Mouse (Mus musculus) layer of hippocampus, adult 2 months (tissue): ENCODE results near the gene Ankrd28. TPM values are rescaled to one million over a fixed set of nuclear protein-coding genes. Genes with fewer than 3 reads are reported as not detected.
A peak's percentile ranks its signal among the peaks of the same experiment; 100 is the strongest.

Experiments used
- DNase-seq, 2 experiments: peaks; one replicate each; pipeline ENCODE4 v3.0.0; 2022; ENCODE audit warnings: low spot score in 2 of 2
- H3K27ac ChIP-seq: fragments of 200-600 bp; 2 replicates; pipeline ENCODE4 v1.8.1; 2022
- H3K4me3 ChIP-seq: fragments of 200-600 bp; 2 replicates; pipeline ENCODE4 v1.8.1; 2022; ENCODE audit warnings: mild to moderate bottlenecking
- CTCF ChIP-seq: fragments of 200-600 bp; conservative IDR thresholded peaks from 2 replicates; pipeline ENCODE4 v1.8.1; 2022; ENCODE audit warnings: antibody characterized with exemption, mild to moderate bottlenecking, moderate library complexity
- total RNA-seq, 2 experiments: library from RNA; stranded (reverse); gene quantifications; 2 replicates each; pipeline ENCODE4 v1.2.3; 2021

Gene Ankrd28
- total RNA-seq, 2 experiments from 2014 or later, result 45.6 to 55.5 TPM

GRCm38 (mm10) chr14:31722746-31723145 is 107.7 kb downstream of the Ankrd28 start:
- DNase-seq, result no peak
- H3K27ac ChIP-seq, result no peak overlapping the region
- H3K4me3 ChIP-seq, result no peak overlapping the region
- TF ChIP-seq CTCF, result no peak

- H3K27ac ChIP-seq, result peak overlapping the region; percentile 4; the same call in 1 of the 2 replicates
- DNase-seq, result no peak
- H3K4me3 ChIP-seq, result no peak overlapping the region
- no peak for TF ChIP-seq CTCF
Observed at GRCm38 (mm10) chr14:31721256-31721655, 109.2 kb downstream of the Ankrd28 start.

DNA sequence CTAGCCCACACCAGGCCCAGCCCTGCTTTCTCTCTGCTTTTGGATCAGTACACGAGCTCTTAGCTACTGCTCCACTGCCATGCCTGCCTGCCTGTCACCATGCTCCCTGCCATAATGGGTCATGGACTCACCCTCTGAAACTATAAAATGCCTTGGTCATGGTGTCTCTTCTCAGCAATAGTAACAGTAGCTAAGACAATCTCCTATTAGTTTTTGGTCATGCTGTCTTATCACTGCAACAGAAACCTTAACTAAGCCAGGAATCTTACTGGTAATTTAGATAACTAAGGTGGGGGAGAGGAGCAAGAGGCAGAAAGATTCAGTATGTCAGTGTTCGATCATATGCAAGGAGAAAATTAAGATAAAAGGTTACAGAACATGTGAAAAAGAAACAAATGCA is 112.1 kb downstream of the Ankrd28 start:
- DNase-seq, result no peak
- no peak overlapping the region for H3K27ac ChIP-seq
- H3K4me3 ChIP-seq, result no peak overlapping the region
- no peak for TF ChIP-seq CTCF

DNA sequence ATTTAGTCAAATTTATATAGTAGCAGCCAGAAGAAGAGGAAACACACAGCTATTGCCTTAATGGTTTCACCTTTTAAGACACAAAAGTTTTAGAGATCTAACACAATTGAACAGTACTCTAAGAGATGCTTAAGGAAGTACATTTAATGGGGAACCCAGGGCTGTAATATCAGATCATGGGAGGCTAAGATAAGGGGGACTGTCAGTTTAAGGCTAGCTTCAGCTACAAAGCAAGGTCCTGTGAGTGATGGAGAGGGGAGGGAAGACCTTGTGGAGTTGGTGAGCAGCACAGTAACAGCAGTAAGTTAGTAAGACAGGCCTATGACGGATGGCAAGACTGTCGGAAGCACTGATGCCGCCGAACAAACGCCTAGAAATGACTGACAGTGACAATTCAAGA is 113.1 kb downstream of the Ankrd28 start:
- no peak for DNase-seq
- no peak overlapping the region for H3K27ac ChIP-seq
- TF ChIP-seq CTCF, result no peak
- H3K4me3 ChIP-seq, result no peak overlapping the region

- no peak for TF ChIP-seq CTCF
- no peak for DNase-seq
- H3K4me3 ChIP-seq, result no peak overlapping the region
- H3K27ac ChIP-seq, result no peak overlapping the region
Observed at GRCm38 (mm10) chr14:31715669-31716068, 114.8 kb downstream of the Ankrd28 start.

- DNase-seq, result no peak
- no peak overlapping the region for H3K27ac ChIP-seq
- no peak overlapping the region for H3K4me3 ChIP-seq
- no peak for TF ChIP-seq CTCF
Observed at GRCm38 (mm10) chr14:31709343-31709742, 121.1 kb downstream of the Ankrd28 start.

GRCm38 (mm10) chr14:31700376-31700775 is 130.1 kb downstream of the Ankrd28 start:
- no peak overlapping the region for H3K4me3 ChIP-seq
- TF ChIP-seq CTCF, result no peak
- DNase-seq, result no peak

GRCm38 (mm10) chr14:31697755-31698154 is 132.7 kb downstream of the Ankrd28 start:
- no peak for DNase-seq
- H3K4me3 ChIP-seq, result no peak overlapping the region
- TF ChIP-seq CTCF, result no peak
- H3K27ac ChIP-seq, result no peak overlapping the region

More at GRCm38 (mm10) chr14:31700376-31700775, 130.1 kb downstream of the Ankrd28 start:
- H3K27ac ChIP-seq, result no peak overlapping the region

- no peak for DNase-seq
- no peak for TF ChIP-seq CTCF
- peak overlapping the region; percentile 1; the same call in 1 of the 2 replicates for H3K27ac ChIP-seq
- H3K4me3 ChIP-seq, result no peak overlapping the region
Observed at GRCm38 (mm10) chr14:31697346-31697745, 133.1 kb downstream of the Ankrd28 start.

DNA sequence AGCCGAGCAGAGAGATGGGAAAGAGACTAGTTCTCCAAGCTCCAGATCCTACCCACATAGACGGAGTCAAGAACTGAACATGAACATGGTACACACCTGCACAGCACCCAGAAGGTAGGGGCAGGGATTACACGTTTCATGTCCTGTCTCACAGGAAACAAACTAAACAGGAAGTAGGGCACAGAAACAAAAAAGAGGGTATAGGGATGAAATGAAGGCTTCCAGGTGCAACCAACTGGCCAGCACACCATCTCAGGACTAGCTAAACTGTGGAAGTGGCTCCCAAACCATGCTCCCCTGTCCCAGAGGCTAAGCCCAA is 133.5 kb downstream of the Ankrd28 start:
- H3K4me3 ChIP-seq, result no peak overlapping the region
- peak overlapping the region; percentile 1; the same call in 1 of the 2 replicates for H3K27ac ChIP-seq
- no peak for DNase-seq
- no peak for TF ChIP-seq CTCF

DNA sequence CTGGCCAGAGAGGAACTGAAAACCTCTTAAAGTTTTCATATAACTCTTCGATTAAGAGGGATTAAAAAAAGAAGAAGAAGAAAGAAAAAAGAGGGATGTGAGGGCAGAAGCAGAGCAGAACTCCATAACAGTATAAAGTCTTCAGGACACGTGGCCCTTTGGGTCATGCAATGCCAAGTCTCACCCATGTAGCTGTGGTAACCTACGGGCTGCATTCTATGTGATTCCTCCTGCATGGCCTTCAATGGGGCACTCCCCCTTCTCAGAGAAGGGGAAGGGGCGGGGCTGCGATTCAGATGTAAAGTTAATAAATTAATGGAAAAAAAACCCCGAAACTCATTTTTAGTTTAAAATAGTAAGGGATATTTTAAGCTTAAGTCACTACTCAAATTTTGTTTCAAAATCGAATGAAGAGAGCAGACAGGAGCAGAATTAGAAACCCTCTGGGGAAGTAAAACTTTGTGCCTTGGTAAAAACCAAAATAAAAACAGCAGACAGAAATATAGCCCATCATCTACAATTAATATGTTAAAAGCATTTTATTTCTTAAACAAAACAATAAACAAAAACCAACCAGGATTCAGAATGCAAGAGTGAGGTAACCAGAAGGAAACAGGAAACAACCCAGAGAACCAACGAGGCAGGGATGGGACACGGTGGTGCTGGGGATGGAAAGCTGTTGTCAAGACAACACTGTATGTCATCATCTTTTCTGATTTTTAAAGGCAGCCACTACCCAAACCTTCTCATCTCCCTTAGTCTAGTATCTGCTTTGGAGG is 134.1 kb downstream of the Ankrd28 start:
- H3K4me3 ChIP-seq, result no peak overlapping the region
- peak overlapping the region; percentile 1; the same call in 1 of the 2 replicates for H3K27ac ChIP-seq
- no peak for TF ChIP-seq CTCF
- DNase-seq, result no peak

DNA sequence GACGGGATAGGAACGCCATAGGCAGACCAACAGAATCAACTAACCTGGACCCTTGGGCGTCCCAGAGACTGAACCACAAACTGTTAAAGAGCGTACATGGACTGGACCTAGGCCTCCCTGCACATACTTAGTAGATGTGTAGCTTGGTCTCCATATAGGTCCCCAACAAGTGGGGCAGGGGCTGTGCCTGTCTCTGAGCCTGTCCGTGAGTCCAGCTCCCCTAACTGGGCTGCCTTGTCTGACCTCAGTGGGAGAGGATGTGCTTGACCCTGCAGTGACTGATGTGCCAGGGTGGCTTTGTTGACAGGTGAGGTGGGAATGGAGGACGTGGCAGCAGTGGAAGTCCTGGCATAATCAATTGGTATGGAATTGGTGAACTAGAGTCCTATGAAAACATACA is 137.9 kb downstream of the Ankrd28 start:
- Histone ChIP-seq H3K4me3 (no peak overlapping the region), H3K27ac (no peak overlapping the region)
- TF ChIP-seq CTCF, result no peak
- DNase-seq, result no peak

DNA sequence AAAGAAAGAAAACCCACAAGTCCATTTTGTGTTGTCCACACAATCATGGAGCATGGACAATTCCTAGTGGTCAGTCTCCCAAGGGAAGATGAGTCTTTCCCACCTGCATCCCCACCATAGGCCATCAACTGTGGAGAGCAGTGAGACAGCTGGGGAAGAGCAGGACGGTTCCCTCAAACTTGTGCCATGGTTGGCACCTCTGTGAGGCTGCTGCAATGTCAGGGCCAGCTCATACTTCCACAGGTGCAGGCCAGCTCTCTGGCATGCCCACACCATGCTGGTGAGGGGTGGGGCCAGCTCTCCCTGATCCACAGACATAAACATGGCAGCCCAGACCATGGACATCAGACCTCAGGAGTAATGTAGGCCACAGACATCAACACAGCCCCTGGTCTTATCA is 144.2 kb downstream of the Ankrd28 start:
- TF ChIP-seq CTCF, result no peak
- Histone ChIP-seq H3K4me3 (no peak overlapping the region), H3K27ac (no peak overlapping the region)
- DNase-seq, result no peak

DNA sequence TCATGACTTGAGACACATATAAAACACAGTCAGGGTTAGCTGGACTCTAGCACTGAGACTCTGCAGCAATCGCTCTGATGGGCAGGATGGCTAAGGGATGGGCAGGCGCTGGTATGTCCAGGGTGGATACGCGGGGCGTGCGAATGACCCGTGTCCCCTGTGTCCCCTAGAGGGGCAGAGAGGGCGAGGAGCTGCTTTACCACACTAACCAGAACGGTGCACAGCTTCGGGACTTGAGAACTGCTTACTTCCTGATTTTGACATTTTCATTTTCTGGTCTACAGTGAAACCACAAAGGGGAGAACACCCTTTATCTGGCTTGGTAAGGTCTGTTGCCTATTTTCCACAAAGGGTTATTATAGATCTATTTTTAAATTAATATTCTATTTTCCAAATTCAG is 144.8 kb downstream of the Ankrd28 start:
- Histone ChIP-seq H3K27ac (no peak overlapping the region), H3K4me3 (no peak overlapping the region)
- no peak for DNase-seq
- TF ChIP-seq CTCF, result no peak
